Mouse (Mus musculus): ENCODE measurements around the gene Tmem210.

The Tmem210 gene

GRCm38 (mm10) chr2:25290816-25291130, 2.8 kb downstream of the Tmem210 start:
- in situ Hi-C loops (cut with MboI; ENCODE audit: unreplicated experiment in 2 of 2), result no loop called here

GRCm38 (mm10) chr2:25291184-25292053, 3.5 kb downstream of the Tmem210 start:
- in situ Hi-C loops (cut with MboI; ENCODE audit: unreplicated experiment in 2 of 2), result no loop called here

- in situ Hi-C loops (cut with MboI; ENCODE audit: unreplicated experiment in 2 of 2), result no loop called here
Observed at GRCm38 (mm10) chr2:25292054-25292544, 4.2 kb downstream of the Tmem210 start.

GRCm38 (mm10) chr2:25292856-25293255, 4.9 kb downstream of the Tmem210 start:
- in situ Hi-C loops (cut with MboI; ENCODE audit: unreplicated experiment in 2 of 2), result no loop called here

GRCm38 (mm10) chr2:25293706-25294105, 5.8 kb downstream of the Tmem210 start:
- in situ Hi-C loops (cut with MboI; ENCODE audit: unreplicated experiment in 2 of 2), result no loop called here

- in situ Hi-C loops (cut with MboI; ENCODE audit: unreplicated experiment in 2 of 2), result no loop called here
Observed at GRCm38 (mm10) chr2:25297093-25297492, 9.1 kb downstream of the Tmem210 start.

- in situ Hi-C loops (cut with MboI; ENCODE audit: unreplicated experiment in 2 of 2), result no loop called here
Observed at GRCm38 (mm10) chr2:25298046-25298445, 10.1 kb downstream of the Tmem210 start.

- in situ Hi-C loops (cut with MboI; ENCODE audit: unreplicated experiment in 2 of 2), result no loop called here
Observed at GRCm38 (mm10) chr2:25303452-25303851, 15.5 kb downstream of the Tmem210 start.

GRCm38 (mm10) chr2:25303931-25304656, 16.1 kb downstream of the Tmem210 start:
- in situ Hi-C loops (cut with MboI; ENCODE audit: unreplicated experiment in 2 of 2), result no loop called here

GRCm38 (mm10) chr2:25304657-25305541, 17.0 kb downstream of the Tmem210 start:
- in situ Hi-C loops (cut with MboI; ENCODE audit: unreplicated experiment in 2 of 2), result no loop called here

- in situ Hi-C loops (cut with MboI; ENCODE audit: unreplicated experiment in 2 of 2), result no loop called here
Observed at GRCm38 (mm10) chr2:25305587-25306359, 17.8 kb downstream of the Tmem210 start.

GRCm38 (mm10) chr2:25310180-25310579, 22.2 kb downstream of the Tmem210 start:
- in situ Hi-C loops (cut with MboI; ENCODE audit: unreplicated experiment in 2 of 2), result no loop called here

GRCm38 (mm10) chr2:25310969-25311368, 23.0 kb downstream of the Tmem210 start:
- in situ Hi-C loops (cut with MboI; ENCODE audit: unreplicated experiment in 2 of 2), result no loop called here

- in situ Hi-C loops (cut with MboI; ENCODE audit: unreplicated experiment in 2 of 2), result no loop called here
Observed at GRCm38 (mm10) chr2:25311491-25311891, 23.5 kb downstream of the Tmem210 start.

- in situ Hi-C loops (cut with MboI; ENCODE audit: unreplicated experiment in 2 of 2), result no loop called here
Observed at GRCm38 (mm10) chr2:25318119-25318966, 30.4 kb downstream of the Tmem210 start.

- in situ Hi-C loops (cut with MboI; ENCODE audit: unreplicated experiment in 2 of 2), result no loop called here
Observed at GRCm38 (mm10) chr2:25318971-25319773, 31.2 kb downstream of the Tmem210 start, which contains the start of gene Grin1. Grin1 (minus strand) TSS chr2:25319187.

- in situ Hi-C loops (cut with MboI; ENCODE audit: unreplicated experiment in 2 of 2), result loop anchor here in 1 of 2 experiments (10.0 kb wide), 1 partner anchor 185 kb away; no protein-coding TSS in a partner anchor
Observed at GRCm38 (mm10) chr2:25320084-25320483, 32.1 kb downstream of the Tmem210 start.

GRCm38 (mm10) chr2:25326036-25326435, 38.1 kb downstream of the Tmem210 start:
- in situ Hi-C loops (cut with MboI; ENCODE audit: unreplicated experiment in 2 of 2), result loop anchor here in 1 of 2 experiments (10.0 kb wide), 1 partner anchor 191 kb away; no protein-coding TSS in a partner anchor

All from v-Abl transformed pro-B cells (cell line).